ENCODE assay signal across 33 mouse cellular contexts in genomic region chr9:107759593-107759992, GRCm38 (mm10). TPM values are rescaled to one million over a fixed set of nuclear protein-coding genes. Genes with fewer than 3 reads are reported as not detected.
"Had no signal": no experiment of that assay in that cellular context is flagged by ENCODE, and none has a peak within 500 bp of the region (broad histone marks: within the 10 kb centered on the region; RNA-seq: fewer than 3 reads in every experiment).

No protein-coding gene starts in this region.

- H3K4me2 ChIP-seq: limb, embryonic 12.5 days; limb, embryonic 13.5 days; limb, embryonic 15.5 days; liver, embryonic 11.5 days; liver, embryonic 13.5 days; liver, embryonic 15.5 days; lung, embryonic 14.5 days; lung, embryonic 15.5 days; midbrain, embryonic 11.5 days; midbrain, embryonic 12.5 days; midbrain, embryonic 13.5 days; midbrain, embryonic 15.5 days; neural tube, embryonic 12.5 days had no signal

- H3K4me3 ChIP-seq: limb, embryonic 10.5 days; limb, embryonic 12.5 days; limb, embryonic 13.5 days; limb, embryonic 15.5 days; liver, embryonic 13.5 days; liver, embryonic 15.5 days; lung, embryonic 15.5 days; megakaryocyte, embryonic 14.5 days; midbrain, embryonic 10.5 days; midbrain, embryonic 12.5 days; midbrain, embryonic 13.5 days; midbrain, embryonic 15.5 days; myocyte; neural tube, embryonic 12.5 days had no signal

- H3K27me3 ChIP-seq: limb, embryonic 12.5 days; limb, embryonic 13.5 days; limb, embryonic 15.5 days; liver, embryonic 13.5 days; liver, embryonic 15.5 days; lung, embryonic 15.5 days; megakaryocyte, embryonic 14.5 days; midbrain, embryonic 12.5 days; midbrain, embryonic 13.5 days; midbrain, embryonic 15.5 days; neural tube, embryonic 12.5 days had no signal

- DNase-seq: left cerebral cortex, postnatal 4 days; liver; liver, embryonic 13.5 days; liver, postnatal 0 days; lung, adult 18-20 months; lung, adult 2 months; lung, embryonic 14.5 days; lung, postnatal 10 days; lung, postnatal 14 days; lung, postnatal 36 days; lung, postnatal 4 days; midbrain, embryonic 14.5 days had no signal

- H3K9ac ChIP-seq: limb, embryonic 12.5 days; limb, embryonic 13.5 days; limb, embryonic 15.5 days; liver, embryonic 13.5 days; liver, embryonic 14.5 days; liver, embryonic 15.5 days; liver, postnatal 0 days; lung, embryonic 14.5 days; lung, embryonic 15.5 days; midbrain, embryonic 12.5 days; midbrain, embryonic 13.5 days; midbrain, embryonic 15.5 days; neural tube, embryonic 12.5 days had no signal

- H3K9me3 ChIP-seq: limb, embryonic 10.5 days; limb, embryonic 12.5 days; limb, embryonic 13.5 days; limb, embryonic 15.5 days; liver, embryonic 13.5 days; liver, embryonic 15.5 days; lung, embryonic 15.5 days; megakaryocyte, embryonic 14.5 days; midbrain, embryonic 10.5 days; midbrain, embryonic 12.5 days; midbrain, embryonic 13.5 days; midbrain, embryonic 15.5 days; neural tube, embryonic 12.5 days had no signal

- ATAC-seq: liver, postnatal 0 days; lung, postnatal 0 days; midbrain, embryonic 13.5 days; midbrain, embryonic 15.5 days; midbrain, embryonic 16.5 days had no signal

- H3K27ac ChIP-seq: limb, embryonic 10.5 days; limb, embryonic 12.5 days; limb, embryonic 13.5 days; limb, embryonic 15.5 days; liver, embryonic 13.5 days; liver, embryonic 14.5 days; liver, embryonic 15.5 days; lung, embryonic 15.5 days; macrophage; midbrain, embryonic 10.5 days; midbrain, embryonic 12.5 days; midbrain, embryonic 13.5 days; midbrain, embryonic 15.5 days; neural tube, embryonic 12.5 days had no signal

- H3K4me1 ChIP-seq: limb, embryonic 10.5 days; limb, embryonic 12.5 days; limb, embryonic 13.5 days; limb, embryonic 15.5 days; liver, embryonic 13.5 days; liver, embryonic 15.5 days; lung, embryonic 15.5 days; midbrain, embryonic 10.5 days; midbrain, embryonic 12.5 days; midbrain, embryonic 13.5 days; midbrain, embryonic 15.5 days; neural tube, embryonic 12.5 days had no signal

RNA-seq across cellular contexts. Expression of gene Sema3f, which starts 49.3 kb away (rescaled TPM):
- total RNA-seq: megakaryocyte, adult 5-6 weeks; monocyte, adult 5-6 weeks had no signal
- polyA plus RNA-seq: macrophage had no signal
